Mouse (Mus musculus) right cerebral cortex, postnatal 14 days (tissue): ENCODE data around the gene Wnt8b.
"Not testable (repeated sequence)": the region's sequence is repeated elsewhere in the genome, so short reads cannot be mapped to it uniquely, and the experiment has no call there.

Source experiments
- DNase-seq: peaks from one replicate; pipeline ENCODE4 v3.0.0; 2022

Gene Wnt8b

DNA sequence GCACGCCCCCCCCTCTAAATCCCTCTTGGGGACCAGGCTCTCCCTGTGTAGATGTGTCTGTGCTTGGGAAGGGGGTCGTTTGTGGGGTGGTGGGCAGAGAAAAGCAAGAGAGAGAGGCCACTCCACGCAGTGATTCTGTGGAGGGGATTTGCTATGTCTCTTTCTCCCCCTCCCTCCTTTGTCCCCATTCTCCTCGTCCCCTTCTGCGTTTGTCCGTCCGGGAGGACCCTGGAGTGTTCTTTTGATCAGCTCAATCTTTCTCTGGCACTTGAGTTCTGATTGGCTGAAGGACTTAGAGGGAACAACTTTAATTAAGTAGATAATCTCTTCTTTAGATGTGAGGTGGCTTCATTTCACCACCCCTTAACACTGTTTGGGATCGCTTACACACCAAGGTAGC lies at the start of gene Wnt8b:
Wnt8b (plus strand) TSS at position 345 of the 400 bp plus-strand sequence.
- no peak for DNase-seq

DNA sequence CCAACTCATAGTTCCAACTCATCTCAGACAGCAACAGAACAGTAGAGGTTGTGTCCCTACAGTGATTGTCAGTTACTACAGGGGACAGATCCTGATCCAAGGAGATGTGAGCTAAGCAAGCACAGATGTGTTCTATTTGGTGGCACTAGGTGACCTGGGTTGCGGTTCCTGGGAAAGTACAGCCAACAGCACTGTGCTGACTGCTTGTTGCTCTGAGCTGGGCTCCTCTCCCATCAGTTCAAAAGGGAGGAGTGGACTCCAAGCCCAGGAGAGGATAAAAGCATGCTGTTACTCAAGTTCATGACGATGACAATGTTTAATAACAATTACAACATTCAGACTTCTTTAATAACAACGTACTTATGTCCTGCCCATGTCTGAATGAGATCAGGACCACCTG lies 47.5 kb upstream of the Wnt8b start:
- no peak for DNase-seq

DNA sequence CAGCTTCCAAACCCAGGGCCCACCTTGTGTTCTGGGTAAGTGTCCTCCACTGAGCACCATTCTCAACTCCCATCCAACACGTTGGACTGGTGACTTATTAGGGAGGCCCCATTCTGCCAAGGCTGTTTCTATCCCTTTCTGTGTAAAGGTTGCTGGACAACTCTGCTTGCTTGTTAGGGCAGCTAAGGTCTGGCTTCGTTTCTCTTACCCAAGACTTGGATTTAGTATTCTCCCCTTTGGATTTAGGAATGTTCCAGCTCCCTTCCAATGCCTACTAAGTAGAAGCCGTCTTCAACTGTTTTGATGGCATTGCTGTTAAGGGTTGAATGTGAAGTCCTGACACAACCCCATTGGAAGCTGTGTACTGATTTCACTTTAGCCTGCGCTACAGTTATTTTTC lies 45.3 kb upstream of the Wnt8b start:
- no peak for DNase-seq

DNA sequence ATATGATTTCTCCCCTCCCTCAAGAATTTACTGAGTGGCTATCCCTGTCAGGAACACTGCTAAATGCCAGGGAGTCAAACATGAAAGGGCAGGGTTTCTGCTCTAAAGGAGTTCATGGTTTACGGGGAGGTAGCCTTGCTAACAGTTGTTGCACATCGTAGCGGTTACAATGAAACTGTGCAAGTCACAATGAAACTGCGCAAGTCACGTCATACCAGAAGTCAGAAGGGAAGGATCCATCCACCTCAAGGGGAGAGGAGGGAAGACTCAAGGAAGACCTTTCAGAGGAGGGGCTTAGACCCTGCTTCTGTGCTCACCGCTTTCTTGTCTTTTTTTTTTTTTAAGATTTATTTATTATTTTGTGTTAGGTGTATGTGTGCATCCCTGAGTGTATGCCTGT lies 38.4 kb upstream of the Wnt8b start:
- no peak for DNase-seq

DNA sequence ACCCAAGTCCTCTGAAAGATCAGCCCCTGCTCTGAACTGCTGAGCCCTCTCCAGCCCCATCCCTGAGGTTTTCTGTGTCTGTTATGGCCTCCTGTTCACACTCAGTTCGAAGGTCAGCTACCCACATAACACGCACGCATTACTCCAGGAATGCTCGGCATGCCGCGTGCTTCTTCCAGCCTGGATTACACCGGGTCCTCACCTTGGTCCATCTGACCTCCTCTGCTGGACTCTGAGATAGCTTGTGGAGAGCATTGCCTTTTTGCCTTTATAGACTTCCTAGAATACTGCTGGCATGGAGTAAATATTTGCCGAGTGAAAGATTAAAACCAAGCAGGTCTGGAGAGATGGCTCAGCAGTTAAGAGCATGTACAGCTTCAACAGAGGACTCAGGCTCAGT lies 37.9 kb upstream of the Wnt8b start:
- no peak for DNase-seq

DNA sequence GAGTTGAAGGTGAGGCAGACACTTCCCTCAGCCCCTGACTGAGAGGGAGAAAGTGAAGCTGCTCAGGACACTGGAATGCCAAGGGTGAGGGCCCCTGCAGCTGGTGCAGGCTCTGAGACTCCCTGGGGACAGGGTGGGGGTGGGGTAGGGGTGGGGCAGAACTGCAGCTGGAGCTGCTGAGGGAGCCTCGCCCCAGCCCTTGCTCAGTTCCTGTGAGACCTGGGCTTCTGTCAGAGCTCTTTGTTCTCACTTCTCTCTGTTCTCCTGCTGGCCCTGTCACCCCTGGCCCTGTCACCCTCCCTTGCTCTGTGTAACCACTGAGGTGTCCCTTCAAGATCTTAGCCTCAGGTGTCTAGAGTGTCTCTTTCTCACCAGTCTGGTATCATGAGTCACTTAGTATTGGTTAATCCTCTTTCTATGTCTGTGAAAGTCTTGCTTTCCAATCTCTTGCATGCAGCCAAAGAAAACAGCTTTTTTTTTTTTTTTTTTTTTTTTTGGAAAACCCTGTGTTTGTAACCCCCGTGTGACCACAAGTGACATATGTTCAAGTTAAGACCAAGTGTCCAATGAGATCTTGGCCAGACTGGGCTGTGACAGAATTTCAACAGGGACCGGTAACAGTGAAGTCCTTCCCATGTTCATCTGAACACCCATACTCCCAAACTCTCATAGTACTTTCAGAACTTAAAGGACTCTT lies 35.8 kb upstream of the Wnt8b start:
- no peak for DNase-seq

DNA sequence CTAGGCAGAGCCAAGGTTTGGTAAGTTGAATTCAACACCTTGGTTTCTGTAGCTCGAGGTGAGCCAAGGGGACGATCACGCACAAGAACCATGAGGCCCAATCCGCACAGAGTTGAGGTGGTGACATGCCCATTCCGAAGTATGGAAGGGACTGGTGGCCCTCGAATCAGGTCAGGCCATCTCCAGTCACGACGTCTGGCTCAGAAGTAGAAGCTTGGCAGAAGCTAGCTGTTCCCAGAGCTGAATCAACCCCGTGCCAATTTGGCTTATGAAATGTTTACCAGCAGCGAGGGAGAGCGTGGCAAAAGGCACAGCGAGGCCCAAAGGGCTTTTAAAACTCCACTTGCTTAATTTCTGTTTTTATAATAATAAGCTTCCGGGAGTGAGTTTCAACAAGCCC lies 34.6 kb upstream of the Wnt8b start:
- no peak for DNase-seq

DNA sequence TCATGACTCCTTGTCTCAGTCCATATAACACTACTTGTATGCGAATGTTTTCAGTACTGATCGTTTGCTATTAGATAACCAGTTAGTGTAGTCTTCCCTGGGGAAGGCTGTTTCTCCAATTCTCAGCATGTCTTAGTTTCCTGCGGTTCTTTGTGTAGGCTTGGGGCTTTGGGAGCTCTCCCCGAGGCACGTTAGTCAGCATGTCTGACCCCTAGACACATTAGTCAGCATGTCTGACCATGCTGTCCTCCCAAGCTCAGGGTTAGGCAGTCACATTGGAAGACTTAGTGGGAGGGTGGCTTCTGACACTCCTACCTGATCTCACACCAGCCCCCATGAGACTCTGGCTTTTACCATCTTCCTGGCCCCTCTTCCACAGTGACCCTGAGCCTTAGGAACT lies 32.8 kb upstream of the Wnt8b start:
- no peak for DNase-seq

DNA sequence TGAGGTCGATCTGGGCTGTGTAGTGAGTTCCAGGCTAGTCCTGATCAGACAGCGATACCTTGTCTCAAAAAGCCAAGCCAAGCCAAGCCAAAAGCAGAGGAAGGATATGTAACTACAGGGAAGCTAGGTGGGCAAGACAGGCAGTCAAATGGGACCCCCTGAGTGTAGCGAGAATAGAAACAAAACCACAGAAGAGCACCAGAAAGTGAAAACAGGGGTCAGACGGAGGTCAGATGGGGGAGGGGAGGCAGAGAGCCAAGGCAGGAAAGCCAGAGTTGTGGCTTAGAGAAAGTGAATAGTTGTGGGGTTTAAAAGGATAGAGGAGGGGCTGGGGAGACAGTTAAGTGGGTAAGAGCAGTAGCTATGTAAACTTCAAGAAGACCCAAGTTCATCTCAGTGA lies 31.8 kb upstream of the Wnt8b start:
- no peak for DNase-seq

DNA sequence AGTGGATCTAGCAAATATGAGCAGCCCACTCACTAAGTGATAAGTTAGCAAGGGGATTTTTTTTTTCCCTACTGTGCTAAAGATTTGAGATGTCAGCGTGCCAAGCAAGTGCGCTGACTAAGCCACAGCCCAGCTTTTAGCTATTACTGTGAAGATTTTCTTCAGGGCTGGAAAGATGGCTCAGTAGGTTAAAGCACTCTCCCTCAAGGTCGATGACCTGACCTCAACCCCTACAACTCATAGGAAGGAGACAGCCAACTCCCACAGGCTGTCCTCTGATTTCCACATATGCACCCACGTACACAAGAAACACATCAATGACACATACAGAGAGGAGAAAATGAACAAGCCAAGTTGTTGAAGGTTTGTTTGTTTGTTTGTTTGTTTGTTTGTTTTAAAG lies 31.1 kb upstream of the Wnt8b start:
- no peak for DNase-seq

DNA sequence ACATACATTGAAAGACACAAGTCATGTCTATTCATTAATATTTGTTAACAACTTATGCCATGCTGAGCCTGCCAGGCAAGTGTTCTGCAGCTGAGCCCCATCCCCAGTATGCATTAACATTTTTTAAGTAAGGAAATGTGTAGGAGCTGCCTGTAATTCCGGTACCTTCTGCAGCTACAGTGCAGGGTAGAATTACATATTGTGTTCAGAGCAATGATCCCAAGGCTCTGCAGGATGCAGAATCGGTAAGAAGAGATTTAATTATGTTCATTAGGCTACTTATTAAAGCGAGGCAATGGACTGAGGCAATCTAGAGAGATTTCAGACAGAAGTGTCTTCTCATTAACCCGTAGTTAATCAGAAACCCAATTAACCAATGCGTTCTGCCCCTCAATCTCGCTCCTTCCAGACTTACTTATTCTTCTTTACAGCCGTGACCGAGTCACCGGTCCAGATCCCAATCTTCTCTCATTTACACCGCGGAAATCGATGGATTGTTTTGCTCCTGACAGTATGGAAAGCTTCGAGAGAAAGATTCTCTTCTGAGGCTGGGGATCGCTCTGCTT lies 27.2 kb upstream of the Wnt8b start:
- not testable (repeated sequence) for DNase-seq

DNA sequence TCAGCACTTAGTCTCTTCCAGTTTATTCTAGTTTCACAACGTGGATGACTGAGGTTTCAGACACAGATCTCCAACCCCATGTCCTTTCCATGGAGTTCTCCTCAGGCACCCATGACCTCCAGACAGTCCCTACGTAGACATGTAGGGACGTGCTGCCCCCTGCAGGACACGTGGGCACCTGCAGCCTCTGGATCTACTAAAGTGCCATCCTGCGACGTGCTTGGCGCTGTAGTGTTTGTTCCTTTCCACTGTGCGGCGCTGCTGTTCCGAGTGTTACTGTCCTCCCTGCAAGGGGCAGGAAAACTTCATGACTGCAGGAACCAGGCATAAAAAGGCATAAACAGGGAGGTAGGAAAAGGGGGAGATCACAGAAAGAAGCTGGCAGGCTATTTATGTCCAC lies 19.1 kb upstream of the Wnt8b start:
- DNase-seq = peak; percentile 80

DNA sequence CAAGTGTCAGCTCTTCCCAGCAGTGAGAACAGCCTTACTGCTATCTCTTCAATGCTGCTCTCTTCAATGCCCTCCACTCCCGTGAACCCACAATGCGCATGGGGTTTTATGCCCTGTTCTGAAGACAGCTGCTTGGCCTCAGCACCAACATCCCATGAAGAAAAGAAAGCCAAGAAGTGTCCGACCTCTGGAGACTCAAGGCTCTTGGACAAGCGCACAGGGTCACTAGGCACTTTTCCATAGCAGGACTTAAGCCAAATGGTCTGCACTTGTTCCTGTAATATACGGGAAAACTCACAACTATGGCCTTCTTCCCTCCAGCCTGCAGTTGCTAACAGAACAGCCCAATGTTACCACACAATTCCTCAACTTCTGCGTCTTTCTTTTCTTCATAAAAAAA lies 18.0 kb upstream of the Wnt8b start:
- no peak for DNase-seq

DNA sequence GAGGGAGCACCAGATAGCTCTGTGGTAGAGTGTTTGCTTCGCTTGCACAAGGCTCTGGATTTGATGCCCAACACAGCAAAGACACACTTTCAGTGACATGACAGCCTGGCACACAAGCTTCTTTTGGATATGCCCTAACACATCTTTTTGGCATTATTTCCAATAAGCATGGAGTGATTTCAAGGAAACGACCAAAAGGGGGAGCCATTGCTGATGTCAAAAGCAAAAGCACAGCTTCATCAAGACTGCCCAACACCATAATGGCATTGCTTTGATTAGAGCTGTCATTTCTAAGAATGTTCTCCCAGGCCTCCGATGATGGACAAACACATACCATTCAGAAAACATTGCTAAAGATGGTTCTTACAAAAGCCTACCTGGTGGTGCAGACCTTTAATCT lies 16.7 kb upstream of the Wnt8b start:
- no peak for DNase-seq

DNA sequence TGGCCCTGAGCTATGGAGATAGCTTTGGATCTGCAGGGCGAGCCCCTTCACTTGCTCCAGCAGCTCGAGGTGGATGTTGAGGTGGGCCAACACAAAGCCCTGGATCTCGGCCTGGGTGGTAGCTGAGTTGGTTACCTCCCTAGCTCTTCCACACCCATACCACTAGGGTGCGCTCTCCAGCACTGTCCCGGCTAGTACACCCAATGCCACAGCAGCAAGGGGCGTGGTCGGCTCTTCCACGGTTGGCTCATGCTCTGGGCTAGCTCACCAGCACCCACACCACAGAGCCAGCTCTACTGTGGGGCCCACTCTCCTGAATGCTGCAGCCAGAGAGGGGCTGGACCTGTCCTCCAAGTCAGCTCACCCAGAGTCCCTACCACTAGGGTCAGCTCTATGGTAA lies 6.0 kb upstream of the Wnt8b start:
- no peak for DNase-seq

DNA sequence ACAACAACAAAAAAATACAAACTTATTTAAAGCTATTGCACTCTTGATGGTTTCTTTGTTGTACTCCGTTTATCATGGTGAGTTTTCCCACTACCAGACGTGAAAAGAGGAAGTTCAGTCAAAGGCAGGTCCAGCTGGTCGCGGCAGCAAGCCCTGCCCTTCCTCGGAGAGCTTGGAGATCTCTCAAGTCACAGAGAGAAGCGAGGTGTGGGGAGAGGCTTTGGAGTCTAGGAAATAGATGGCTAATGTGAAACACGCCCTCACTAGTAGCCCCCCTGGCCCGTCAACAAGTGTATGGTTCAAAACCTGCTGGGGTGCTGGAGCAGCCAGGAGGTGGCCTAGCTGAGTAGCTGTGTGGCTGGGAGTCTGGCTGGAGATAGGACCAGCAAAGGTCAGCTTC lies 3.2 kb downstream of the Wnt8b start:
- DNase-seq = no peak

DNA sequence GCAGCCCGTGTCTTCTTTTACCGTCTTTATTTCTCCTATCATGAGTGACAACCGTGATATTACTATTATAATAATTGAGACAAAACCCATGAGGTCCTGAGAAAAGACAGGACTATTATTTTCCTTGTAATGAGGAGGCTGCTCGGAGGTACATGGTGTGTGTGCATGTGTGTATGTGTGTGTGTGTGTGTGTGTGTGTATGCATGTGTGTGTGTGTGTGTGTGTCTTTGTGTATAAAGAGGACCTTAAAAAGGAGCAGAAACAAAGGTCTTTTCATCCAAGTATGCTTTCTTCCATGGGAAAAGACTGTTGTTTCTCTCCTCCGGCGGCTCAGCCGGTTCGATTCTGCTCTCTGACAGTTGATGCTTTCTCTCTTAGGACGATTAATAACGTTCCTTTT lies 3.7 kb downstream of the Wnt8b start:
- DNase-seq = no peak

DNA sequence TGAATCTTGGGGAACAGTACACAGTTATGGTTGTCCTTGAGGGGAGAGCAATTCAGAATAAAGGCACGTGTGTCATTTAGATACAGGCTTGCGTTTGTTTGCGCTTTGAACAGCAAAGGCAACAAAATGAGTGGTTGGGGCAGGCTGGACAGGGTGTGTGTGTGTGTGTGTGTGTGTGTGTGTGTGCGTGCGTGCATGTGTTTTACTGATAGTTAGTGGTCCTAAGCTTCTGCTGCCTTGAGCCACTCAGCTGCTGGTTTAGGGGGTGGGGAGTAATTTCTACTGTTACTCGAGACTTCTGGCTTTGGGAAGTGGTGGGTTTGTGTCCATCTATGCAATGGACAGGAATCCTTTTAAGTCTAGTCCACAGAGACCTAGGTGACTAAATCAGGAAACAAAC lies 5.7 kb downstream of the Wnt8b start:
- DNase-seq = no peak

DNA sequence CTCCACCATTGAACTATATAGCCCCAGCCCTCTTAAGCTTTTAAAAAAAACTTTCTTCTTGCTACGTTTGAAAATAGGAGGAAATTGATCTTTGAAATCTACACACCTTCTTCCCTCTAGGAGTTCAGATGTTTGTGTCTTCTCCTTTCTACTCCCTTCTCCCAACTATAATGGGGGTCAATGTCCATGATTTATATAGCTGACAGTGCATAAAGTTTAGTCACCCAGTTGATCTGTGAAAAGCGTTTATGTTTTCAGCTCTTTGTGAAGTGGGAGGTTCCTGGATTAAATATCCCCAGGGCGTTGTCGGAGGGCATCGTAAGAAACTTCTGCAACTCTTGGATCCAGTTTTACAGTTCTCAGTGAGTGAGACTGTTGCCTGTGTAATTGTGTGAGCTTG lies 7.0 kb downstream of the Wnt8b start:
- DNase-seq = no peak

DNA sequence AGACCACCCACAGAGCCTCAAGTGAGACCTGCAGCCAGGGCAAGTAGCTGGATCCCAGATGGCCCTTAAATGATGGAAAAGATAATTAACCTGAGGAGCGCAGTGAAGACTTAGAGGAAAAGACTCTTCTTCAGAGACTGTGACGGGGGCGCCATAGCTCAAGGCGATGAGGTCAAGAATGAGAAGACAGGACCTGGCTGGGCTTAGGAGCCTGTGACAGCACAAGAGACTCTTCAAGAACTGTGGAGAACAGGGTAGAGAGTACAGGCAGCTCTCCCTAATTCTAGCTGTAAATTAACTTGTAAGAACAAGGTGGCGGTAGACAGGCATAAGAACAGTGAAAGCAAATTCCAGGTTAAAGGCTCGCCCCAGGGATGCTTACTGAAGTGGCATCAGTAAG lies 8.7 kb downstream of the Wnt8b start:
- no peak for DNase-seq

DNA sequence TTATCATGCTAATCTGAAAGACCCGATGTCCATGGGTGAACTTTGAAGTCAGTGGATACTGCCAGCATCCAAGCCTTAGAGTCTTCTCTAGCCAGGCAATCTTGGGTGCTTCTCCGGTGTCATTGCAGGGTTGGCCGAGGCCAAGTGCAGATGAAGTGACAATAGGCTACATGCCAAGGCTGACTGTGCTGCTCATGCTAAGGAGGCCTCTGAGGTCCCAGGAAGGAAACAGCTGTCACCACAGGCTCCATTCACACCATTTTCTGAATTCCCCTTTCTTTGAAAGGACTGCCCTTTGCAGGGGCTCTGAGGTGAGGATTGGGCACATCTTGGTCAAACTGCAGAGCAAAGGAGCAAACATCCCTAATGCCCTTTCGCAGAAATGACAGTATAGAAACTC lies 9.5 kb downstream of the Wnt8b start:
- no peak for DNase-seq

DNA sequence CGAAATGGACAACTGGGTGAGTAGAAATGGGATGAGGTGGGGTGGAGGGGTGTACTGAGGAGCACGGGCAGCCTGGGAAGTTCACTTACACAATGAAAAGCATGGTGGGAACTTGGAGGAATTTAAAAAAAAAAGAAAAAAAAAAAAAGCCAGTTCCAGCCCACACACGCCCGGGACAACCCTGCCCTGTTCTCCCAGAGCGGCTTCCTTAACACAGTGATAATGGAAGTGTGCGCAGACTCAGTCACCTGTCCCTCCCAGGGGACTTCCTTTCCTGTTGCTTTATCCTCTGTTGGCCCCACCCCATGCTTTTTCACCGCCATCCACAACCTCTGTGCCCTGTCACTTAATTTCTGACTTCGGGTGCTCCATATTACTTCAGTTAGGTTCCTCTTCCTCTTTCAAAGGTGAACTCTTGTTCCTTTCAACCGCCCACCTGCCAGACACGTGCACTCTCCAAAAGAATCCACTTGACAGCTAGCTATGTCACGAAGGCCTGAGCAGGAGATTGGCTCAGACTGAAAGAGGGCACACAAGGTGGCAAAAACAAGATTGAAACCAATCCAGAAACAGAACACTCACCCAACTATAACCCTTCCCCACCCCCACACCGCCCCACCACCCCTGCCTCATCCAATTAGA lies 17.4 kb downstream of the Wnt8b start:
- no peak for DNase-seq

DNA sequence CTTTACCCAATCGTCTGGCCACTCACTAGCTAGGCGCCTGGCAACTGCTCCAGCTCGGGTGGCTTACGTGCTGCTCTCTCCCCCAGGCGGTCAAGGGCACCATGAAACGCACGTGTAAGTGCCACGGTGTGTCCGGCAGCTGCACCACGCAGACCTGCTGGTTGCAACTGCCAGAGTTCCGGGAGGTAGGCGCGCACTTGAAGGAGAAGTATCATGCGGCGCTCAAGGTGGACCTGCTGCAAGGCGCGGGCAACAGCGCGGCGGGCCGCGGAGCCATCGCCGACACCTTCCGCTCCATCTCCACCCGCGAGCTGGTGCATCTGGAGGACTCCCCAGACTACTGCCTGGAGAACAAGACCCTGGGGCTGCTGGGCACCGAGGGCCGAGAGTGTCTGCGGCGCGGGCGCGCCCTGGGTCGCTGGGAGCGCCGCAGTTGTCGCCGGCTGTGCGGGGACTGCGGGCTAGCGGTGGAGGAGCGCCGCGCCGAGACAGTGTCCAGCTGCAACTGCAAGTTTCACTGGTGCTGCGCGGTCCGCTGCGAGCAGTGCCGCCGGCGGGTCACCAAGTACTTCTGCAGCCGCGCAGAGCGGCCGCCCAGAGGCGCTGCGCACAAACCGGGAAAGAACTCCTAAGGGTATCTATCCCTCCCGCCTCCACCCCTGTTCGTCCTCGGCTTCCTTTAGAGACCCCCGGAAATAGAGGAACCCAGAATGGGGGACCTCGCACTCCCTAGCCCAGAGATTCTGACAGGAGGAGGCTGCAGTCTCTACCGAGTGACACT lies 18.4 kb downstream of the Wnt8b start:
- DNase-seq = peak; percentile 13

DNA sequence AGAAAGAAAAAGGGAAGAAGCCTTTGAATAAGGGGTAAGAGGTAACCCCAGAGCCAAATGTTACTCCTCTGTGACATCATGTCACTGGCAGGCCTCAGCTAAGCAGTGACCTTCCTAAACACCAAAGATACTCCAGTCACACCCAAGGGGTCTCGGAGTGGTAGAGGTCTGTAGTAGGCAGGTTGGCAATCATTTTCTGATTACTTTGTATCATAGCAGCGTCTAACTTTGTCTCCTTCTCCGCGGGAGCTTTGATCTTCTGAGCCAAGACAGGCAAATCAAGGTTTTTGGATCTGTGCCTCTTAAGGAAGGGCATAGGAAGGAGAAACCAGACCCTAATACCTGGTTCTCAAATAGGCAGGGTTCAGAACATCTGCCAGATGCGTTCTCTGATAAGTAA lies 19.3 kb downstream of the Wnt8b start:
- DNase-seq = no peak
